Mouse (Mus musculus) left cerebral cortex, postnatal 14 days (tissue): ENCODE measurements around the gene Pla2r1. TPM values are rescaled to one million over a fixed set of nuclear protein-coding genes. Genes with fewer than 3 reads are reported as not detected.

Experiments used
- total RNA-seq, 2 experiments: library from RNA; stranded (reverse); gene quantifications; 2 replicates each; pipeline ENCODE4 v1.2.3; 2021

The Pla2r1 gene
- total RNA-seq, 2 experiments from 2014 or later = 0.46 to 0.66 TPM

Other genes with a start within 250 kb of the Pla2r1 start
- gene Ly75, start 170.0 kb downstream of the Pla2r1 start, total RNA-seq = 1 to 10 TPM; 4.4 to 6.0 TPM
- under 1 TPM; 0.18 to 0.21 TPM for gene Itgb6, start 169.3 kb upstream of the Pla2r1 start, total RNA-seq